Mouse (Mus musculus) mesoderm, embryonic 11.5 days (tissue): ENCODE data around the gene Dnajb2.

Experiments used
- DNase-seq: peaks from one replicate; pipeline ENCODE4 v3.0.0-alpha.2; 2012; ENCODE audit warnings: low read depth, low spot score

The Dnajb2 gene

DNA sequence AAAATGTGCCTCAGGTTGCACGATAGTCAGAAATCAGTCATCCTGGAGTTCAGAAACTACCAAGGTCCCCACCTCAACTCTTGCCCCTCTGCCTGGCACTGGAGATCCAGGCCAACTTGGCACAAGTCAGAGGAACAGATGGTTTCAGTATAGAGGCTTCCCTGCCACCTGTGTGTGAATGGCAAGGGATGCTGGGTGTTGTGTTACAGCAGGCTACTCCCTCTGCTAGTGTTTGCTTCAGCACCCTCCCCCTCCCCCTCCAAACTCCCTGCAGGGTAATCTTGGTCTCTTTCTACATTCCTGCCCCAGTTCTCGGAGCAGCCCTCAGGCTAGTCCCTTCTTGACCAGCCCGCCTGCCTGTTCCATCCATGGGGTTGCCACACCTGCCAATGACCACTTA, 14.3 kb downstream of the Dnajb2 start:
- no peak for DNase-seq

DNA sequence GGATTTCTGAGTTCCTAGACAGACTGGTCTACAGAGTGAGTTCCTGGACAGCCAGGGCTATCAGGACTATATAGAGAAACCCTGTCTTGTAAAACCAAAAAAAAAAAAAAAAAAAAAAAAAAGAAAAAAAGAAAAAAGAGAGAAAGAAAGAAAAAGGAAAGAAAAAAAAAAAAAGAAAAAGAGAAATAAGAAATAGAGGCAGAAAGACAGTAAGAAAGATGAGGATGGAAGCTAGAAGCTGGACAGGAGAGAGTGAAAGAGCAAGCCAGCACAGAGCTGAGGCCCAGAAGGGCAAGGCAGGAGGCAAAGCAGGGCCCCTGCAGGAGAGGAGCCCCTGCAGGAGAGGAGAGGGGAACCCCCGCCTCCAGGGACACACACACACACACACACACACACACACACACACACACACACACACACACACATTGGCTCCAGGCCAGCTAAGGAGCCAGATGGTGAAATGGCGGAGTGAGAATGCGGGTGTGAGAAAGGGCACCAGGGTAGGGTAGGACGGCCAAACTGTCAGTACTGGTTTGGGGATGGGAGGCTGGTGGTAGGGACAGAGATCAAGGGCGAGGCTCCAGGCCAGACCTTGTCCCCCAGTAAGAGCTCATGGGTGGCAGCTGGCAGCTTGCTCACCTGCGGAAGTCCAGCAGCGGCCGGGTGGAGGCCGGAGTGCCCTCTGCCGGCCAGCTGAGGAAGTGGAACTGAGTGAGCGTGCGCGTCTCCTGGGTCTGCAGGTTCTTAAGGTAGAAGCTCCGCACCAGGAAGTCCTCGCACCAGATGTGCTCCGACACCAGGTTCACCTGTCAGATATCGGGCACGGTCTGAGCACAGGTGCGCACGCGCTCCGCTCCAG, 15.1 kb downstream of the Dnajb2 start:
- peak; percentile 74 for DNase-seq

DNA sequence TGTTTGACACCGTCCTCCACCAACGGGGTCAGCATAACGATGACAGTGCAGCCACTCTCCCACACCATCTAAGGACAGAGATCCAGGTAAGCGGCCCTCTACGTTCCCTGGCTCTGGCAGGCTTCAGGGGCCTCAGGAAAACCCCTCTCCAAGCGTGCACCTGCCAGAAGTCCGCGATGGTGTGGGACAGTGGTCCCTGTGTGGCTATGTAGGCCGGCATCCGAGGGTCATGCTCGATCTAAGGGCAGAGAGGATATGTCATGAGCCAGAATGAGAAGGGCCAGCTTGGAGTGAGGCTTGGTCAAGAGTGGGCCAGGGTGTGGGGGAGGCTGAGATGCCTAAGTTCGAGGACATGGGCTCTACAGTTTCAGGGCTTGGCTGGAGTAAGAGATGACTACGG, 16.1 kb downstream of the Dnajb2 start:
- DNase-seq, result no peak

DNA sequence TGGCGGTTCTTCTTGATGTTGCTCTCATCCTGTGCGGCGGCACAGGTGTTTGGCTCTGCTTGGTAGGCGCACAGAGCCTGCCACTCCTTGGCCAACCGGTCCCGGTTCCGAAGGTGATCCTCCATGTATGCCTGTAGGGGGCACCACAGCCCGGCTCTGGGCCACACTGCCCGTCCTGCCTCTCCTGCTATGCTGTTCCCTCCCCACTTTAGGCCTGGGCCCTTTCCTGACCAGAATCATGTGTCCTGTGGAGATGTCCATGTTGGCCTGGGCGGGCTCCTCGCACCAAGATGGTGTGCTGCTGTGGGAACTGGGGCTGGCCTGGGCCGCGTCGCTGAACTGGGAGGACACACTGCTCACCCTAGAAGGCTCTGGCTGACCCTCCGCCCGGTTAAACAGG, 16.8 kb downstream of the Dnajb2 start:
- DNase-seq, result no peak

DNA sequence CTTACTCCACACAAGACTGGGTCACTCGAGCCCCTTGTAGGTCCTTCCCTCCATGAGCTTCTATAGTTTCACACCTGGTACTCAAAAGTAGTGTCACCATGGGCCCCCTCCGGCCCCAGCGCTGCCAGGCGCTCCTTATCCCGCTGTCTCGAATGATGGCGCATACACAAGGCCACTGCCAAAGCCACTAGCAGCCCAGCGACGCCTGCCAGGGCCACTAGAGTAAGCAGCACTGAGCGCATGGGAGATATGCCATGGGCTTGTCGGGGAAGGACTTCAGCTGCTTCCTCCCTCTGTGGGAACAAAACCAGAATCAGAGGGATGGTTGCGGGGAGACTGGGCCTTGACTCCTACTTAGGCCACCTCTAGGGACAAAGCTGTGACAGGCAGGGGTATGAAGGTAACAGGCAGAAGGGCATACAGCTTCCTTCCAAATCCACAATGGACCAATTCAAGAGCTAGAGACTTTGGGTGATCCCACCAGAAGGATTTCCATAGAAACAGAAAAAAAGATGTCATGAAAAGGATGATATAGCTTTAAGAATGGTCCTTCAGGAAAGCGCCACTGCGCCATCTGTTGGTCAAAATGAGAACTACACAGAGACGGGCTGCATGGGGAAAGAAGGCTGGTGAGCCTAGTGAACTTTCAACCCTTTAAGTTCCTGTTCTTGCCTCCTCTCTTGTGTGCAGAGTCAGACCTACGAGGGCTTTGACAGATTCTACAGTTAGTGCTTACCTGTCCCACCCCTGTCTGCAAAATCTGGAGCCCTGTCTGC, 17.8 kb downstream of the Dnajb2 start:
- DNase-seq, result peak; percentile 85

DNA sequence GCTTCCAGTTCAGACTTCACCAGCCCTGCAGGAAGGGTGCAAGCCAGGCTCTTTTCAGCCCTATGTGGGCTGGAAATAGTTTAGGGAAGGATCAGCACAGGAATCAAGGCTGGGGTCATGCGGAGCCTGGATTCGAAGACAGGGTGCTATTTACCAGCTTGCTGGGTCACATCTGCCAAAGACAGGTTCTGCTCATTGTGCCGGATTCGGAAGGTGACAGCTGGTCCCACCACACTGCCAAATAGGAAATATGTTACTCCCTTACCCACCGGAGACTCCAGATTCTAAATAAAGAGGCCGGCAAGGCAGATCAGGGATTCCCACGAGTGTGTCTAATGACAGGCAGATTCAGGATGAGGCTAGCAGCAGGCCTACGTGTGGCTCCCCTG, 18.4 kb downstream of the Dnajb2 start:
- DNase-seq, result no peak

DNA sequence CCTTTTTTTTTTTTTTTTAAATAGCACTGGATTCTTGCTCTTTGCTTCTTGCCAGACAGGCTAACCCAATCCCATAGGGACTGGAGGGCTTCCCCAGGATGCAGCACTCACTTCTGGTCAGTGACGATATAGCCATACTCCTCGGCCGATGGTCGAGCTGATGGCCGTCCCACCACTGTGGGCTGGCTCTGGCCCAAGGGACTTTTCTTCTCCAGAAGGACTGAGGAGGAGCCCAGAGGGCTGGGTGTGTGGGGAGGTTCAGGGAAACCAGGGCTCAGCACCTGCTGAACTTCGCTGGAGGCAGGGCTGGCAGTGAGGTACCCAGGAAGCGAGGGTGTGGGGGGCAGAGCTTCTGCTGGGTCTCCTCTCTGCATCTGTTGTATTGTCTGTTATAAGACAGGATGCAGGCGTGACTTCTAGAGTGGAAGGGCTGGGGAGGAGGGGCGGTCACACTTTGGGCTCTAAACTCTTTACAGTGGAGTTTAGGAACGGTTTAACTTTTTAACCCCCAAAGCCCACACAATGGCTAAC, 19.4 kb downstream of the Dnajb2 start:
- no peak for DNase-seq

DNA sequence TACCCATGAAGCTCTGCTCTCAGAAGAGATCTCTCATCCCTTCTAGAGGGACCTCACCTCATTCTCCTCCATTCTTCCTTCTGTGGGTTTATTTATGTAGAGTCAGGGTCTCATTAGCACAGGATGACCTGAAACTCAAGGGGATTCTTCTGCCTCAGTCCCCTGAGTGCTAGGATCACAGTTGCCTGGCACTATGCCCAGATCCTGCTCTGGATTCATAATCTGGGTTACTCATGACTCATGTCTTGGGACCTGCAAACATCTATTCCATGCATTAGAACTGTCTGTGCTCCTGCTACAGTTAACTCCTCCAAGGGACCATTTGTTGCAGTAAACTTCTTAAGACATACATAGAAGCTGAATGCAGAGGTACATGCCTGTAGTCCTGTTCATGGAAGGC, 25.1 kb downstream of the Dnajb2 start:
- DNase-seq, result no peak

DNA sequence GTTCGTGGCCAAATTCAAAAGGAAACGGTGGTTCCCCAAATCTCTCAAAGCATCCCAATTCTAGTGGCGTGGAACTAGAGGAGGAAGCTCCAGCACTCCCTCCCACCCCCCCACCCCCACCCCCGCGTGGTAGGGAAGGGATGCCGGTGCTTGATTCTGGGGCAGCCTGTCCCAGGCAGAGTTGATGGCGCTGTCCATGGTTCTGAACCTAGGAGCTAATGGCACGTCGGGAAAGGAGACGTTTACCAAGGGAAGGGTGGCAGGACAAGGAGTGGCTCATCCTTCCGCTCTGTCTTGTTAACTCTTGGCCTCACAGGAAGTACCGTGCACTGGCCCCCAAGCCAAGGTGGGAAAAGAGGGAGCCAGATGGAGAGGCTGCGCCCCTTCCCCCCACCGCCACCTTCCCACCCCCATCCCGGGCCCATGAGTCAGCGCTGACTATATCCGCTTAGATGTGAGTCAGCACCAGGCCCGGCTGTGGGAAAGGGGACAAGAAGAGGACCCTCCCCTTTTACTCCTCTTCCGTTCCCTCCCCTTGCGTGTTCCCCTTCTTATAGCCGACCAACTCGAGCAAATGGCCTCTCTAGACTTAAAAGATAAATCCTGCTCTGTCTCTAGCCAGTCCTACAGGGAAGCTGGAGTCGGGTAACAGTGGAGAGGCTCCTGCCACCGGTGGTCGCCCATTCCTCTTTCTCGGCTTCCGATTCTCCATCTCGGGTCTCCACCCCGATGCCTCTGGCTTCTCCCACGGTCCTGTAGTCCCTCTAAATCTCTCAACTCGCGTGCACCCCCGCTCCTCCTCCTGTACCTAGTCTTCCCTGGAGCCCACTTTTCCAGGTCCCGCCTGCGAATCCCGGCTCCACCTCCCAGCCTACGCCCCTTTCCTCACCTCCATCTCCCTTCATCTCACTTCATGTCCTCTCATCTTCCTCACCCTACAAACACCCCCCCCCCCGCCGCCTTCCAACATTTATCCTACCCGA, 27.1 kb downstream of the Dnajb2 start:
- DNase-seq, result peak; percentile 88

DNA sequence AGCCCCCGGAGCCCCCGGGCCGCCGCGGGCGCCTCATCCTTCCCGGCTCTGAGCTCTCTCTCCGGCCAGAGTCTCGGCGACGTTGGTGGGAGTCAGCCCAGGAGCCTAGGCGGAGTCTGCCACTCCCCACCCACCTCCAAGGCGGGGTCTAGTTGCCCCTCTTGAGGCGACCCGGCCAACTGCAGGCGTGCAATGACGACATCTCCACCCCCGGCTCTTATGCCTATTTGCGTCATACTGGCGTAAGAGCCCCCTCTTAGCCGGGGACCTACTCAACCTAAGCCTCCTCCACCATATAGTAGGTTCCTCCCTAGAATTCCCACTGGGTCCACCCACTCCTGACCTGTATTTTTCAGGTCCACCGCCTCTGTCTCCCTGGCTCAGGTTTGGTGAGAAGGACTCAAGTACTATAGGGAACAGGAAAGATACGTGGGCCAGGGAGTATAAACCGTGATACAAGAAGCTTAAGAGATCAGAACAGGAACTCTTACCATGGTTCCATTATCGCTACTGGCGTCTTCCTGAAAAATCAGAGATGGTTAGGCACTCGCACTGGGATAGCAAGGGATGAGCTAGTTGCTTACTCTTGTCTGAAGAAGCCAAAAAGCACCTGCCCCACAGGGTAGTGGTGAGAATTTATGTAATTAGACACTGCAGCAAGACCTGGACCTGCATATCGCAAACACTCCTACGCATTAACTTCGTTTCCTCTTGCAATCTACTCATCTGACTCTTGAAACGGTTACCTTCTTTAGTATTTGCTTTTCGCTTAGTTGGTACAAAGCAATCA, 28.1 kb downstream of the Dnajb2 start, which contains the start of gene Ptprn:
TSS of gene Ptprn (minus strand) at position 412 of the 790 bp plus-strand sequence.
- DNase-seq, result no peak

DNA sequence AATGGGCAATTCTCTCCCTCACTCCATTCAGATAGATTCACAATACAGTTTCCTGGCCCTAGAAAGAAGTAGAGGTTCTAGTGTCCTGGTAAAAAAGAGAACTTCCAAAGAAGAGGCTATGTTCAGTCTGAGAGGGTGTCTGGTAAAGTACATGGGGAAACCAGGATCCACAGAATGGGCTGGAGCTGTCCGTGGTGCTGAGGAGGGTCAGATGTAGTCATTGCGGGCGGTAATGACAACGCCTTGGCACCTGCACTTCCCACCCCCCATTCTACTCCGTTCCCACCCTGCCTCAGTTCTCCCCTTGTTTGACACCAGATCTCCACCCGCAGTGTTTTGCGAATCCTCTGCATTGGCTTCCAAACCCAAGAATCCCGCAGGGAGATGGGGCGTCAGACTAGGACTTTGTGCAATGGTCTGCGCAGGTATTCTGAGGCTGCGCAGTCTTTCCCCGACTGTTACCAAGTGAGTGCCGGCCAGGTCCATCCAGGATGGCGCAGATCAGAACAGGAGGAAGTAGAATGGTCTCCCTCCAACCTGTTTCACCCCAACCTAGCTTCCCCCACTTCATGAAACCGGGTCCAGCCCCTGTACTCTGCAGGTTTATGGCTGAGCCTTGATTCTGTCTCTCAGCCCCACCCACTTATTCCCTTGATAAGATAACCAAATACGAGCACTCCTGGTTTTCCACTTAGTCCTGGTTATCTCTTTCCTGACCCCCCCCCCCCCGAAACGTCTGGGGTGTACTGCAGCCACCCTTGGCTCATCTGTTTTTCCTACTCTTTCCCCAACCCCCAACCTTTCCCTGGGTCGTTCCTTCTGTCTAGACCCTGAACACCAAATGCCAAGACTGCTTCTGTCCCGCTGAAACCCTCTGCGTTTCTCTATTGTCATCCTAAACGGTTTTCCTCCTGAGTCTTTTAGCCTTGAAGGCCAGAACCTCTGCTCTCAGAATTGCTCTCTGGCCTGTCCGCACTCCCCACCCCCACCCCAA, 41.3 kb downstream of the Dnajb2 start:
- DNase-seq, result peak; percentile 73

DNA sequence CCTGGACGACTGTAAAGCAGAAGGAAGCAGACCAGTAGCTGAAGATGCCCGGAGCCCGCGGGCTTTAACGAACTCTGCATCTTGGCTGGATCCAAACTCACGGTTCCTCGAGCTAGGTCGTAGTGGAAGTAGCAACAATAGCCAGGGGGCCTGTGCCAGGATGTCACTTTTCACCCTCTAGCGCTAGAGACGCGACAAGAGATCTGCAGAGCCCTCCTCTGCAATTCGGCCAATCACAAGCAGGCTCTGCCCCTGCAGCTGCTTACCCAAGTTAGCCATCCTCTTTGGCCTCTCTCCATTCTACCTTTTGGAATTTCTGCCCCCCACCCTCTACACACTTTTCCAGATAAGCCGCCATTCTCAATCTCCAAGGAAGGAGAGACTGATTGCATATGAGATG, 42.0 kb downstream of the Dnajb2 start, which contains the start of gene Resp18:
TSS of gene Resp18 (minus strand) at position 188 of the 400 bp plus-strand sequence.
- DNase-seq, result no peak

DNA sequence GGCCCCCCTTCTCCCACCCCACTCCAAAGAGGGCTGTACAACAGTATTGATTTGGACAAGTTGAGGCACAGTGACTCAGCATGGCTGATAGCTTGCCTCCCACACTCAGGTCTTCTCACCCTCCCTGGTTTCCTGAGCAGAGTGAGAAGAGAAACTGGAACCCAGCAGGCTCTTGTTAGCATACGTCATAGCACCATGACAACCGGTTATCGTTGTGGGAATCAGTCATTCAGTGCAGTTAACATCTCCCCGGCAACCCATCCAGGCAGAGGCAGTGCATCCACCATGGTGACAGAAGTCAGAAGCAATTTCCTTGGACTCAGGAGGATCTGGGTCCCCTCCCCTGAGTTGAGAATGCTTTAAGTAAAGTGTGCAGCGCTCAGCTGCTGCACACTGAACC, 46.8 kb downstream of the Dnajb2 start:
- DNase-seq, result no peak

DNA sequence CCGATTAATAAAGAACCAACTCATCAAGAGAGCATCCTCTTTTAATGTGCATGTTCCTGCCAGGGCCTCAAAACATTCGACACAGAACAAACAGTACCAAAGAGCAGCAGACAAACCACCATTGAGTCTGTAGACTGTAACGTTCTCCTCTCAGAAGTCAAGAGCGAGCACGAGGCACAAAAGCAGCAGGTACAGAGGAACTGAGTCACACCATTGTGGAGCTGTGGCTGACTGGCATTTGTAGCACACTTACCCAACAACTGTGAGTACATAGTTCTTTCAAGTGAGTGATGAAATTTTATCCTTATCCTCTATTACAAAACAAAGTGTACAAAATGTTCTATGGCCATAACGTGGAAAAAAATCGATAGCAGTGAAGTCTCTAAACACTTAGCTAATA, 48.7 kb downstream of the Dnajb2 start:
- no peak for DNase-seq

DNA sequence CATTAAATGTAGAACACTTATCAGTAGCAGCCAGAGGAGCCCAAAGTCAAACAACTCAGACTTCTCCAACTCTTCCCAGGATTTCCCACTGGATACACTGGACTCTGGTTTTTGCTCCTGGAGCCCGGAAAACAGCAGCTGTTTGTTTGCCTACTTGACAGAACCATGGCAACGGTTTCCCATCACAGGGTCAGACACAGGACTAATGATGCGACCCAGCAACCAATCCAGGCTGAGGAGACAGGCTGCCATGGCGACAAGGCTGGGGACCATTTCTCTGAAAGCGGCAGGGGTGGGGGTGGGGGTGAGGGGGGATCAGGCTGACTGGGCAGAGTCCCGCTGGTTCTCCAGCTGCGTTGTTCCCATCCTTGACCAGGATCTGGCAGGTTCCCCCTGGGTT, 53.2 kb downstream of the Dnajb2 start:
- peak; percentile 80 for DNase-seq

DNA sequence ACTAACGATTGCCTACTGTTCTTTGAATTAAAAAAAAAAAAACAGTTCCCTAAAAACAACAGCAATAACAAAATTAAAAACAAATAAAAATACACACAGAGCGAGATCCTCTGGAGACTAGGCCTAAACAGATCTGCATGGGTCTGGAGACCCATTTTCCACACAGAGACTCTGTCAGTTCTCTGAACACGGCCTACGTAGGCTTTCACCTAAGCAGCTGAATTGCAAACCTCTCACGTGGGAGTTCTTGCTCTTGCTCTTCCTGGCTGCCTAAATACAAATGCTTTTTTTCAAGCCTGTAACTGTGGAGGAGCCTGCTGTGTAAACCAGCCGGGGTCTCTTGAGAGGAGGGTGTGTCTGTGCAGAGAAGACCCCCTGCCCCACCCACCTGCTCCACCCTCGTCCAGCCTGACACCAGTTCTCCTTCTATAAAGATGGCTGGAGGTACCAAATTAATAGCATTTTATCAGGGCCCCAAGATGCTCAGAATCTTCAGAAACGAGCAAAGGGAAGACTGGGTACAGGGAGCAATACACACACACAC, 53.8 kb downstream of the Dnajb2 start:
- DNase-seq, result no peak

DNA sequence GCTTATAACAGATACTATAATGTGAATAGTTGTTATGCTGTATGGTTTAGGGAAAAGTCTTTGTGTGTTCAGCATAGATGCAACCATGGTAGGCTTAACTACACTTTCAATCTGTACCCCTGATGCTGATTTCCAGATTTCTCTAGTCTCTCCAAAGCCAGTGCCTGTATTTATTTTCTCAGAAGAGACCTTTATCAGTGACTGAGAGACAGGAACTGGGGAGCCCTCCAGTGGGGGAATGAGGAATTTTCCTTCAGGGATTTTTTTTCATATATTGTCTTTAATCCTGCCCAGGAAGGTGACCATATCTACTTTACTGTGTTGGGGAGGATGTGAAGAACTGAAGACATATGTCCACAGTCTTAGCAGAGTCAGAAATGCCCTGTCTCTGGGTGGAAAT, 54.4 kb downstream of the Dnajb2 start:
- DNase-seq, result no peak

DNA sequence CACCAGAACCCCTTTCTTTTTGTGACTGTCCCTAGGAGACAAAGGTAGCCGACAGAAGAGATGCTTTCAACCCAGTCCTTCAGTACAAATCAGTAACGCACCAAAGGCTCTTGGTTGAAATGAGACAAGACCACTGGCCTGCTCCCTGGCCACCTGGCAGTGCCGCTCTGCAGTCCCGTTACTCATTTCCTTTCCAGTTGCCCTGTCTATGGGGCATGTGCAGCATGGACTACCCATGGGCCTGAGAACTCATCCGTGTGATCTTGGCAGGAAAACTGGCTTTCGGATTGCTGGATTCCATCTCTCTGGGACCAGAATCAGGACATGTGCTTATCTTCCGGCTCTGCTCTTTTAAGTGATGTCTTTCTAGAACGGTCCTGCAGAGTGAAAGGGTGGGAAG, 55.1 kb downstream of the Dnajb2 start:
- no peak for DNase-seq
